Mouse (Mus musculus): Measurements from ENCODE around the gene Styk1. TPM values are rescaled to one million over a fixed set of nuclear protein-coding genes. Genes with fewer than 3 reads are reported as not detected.

The Styk1 gene
- 0.92 and 1.8 TPM in 2 replicates for polyA plus RNA-seq (2016; fragmentation: Nextera tagmentation; extraction: Ambion mirVana)

- ATAC-seq (ENCODE audit: low FRiP score, low read depth): peak; percentile 82
- H3K36me3 ChIP-seq: no peaks in the 10 kb centered on the region
- no peak within 1 kb of the TSS for H3K27ac ChIP-seq (replicated peaks)
- peak within 1 kb of the TSS; percentile 30 for H3K4me3 ChIP-seq
- H3K4me1 ChIP-seq: peaks cover 4% of the 10 kb centered on the region; the same call in 1 of the 2 replicates
- no peaks in the 10 kb centered on the region for H3K9me3 ChIP-seq
- peak within 1 kb of the TSS; percentile 17; the same call in 1 of the 2 replicates for H3K9ac ChIP-seq (replicated peaks)
- H3K4me2 ChIP-seq (replicated peaks): peak within 1 kb of the TSS; percentile 58
- 3% methylated on average over 16 of the region's 16 CpGs for WGBS
- H3K27me3 ChIP-seq: no peaks in the 10 kb centered on the region
Measured at GRCm38 (mm10) chr6:131353352-131353919, at the start of gene Styk1. Styk1 (minus strand) TSS chr6:131353597.

DNA sequence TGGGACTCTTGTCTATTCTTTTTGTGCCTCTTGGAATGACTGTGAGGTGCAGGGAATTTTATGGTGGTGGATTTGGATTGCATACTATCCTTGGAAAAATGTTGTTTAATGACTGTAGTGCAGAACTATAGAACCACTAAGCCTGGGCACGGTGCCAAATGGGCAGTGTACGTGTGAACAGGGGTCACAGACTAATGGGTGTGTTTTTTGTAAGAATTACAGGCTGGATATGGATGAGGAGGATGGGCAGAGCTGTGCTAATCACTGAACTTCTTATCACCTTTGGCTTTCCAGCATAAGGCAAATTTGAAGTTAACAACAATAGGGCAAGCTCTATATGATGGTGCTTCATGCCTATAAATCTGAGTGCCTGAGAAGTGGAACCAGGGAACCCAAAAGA lies 49.6 kb upstream of the Styk1 start:
- no peaks in the 10 kb centered on the region for H3K9me3 ChIP-seq
- no peaks in the 10 kb centered on the region for H3K36me3 ChIP-seq
- no peak overlapping the region for H3K4me2 ChIP-seq (replicated peaks)
- H3K27me3 ChIP-seq: no peaks in the 10 kb centered on the region
- no peaks in the 10 kb centered on the region for H3K4me1 ChIP-seq
- no peak overlapping the region for H3K27ac ChIP-seq (replicated peaks)
- 85% methylated on average over 2 of the region's 2 CpGs for WGBS
- no peak overlapping the region for H3K4me3 ChIP-seq
- H3K9ac ChIP-seq (replicated peaks): no peak overlapping the region
- no peak for ATAC-seq (ENCODE audit: low FRiP score, low read depth)

GRCm38 (mm10) chr6:131402606-131403005 lies 49.2 kb upstream of the Styk1 start:
- Histone ChIP-seq H3K9me3 (no peaks in the 10 kb centered on the region), H3K4me3 (no peak overlapping the region), H3K4me2 (replicated peaks) (no peak overlapping the region), H3K27ac (replicated peaks) (no peak overlapping the region), H3K4me1 (no peaks in the 10 kb centered on the region), H3K36me3 (no peaks in the 10 kb centered on the region), H3K27me3 (no peaks in the 10 kb centered on the region), H3K9ac (replicated peaks) (no peak overlapping the region)
- ATAC-seq (ENCODE audit: low FRiP score, low read depth): no peak

DNA sequence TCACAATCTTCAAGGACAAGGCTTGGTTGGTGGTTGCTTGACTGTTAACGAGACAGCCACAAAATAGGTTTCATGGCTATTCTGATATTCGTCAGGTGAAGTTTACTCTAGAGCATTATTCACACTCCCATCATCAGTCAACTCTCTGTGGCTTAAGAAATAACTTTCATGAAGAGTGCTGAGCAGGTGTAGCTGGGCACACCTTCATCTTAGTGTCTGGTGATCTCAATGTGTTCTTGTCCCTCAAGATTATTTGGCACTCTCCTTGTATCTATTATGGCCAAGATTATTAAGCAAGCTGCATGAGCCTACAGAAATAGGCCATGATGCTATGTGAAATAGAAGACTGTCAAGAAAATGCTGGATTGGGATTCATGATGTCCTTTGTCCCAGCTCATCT lies 47.9 kb upstream of the Styk1 start:
- no peaks in the 10 kb centered on the region for H3K36me3 ChIP-seq
- no peak overlapping the region for H3K4me3 ChIP-seq
- no peak for ATAC-seq (ENCODE audit: low FRiP score, low read depth)
- H3K27me3 ChIP-seq: no peaks in the 10 kb centered on the region
- no peaks in the 10 kb centered on the region for H3K4me1 ChIP-seq
- H3K27ac ChIP-seq (replicated peaks): no peak overlapping the region
- no peak overlapping the region for H3K4me2 ChIP-seq (replicated peaks)
- H3K9me3 ChIP-seq: no peaks in the 10 kb centered on the region
- 90% methylated on average over 2 of the region's 2 CpGs for WGBS
- H3K9ac ChIP-seq (replicated peaks): no peak overlapping the region

GRCm38 (mm10) chr6:131396650-131397049 lies 43.3 kb upstream of the Styk1 start:
- H3K9ac ChIP-seq (replicated peaks): no peak overlapping the region
- no peaks in the 10 kb centered on the region for H3K36me3 ChIP-seq
- no peak for ATAC-seq (ENCODE audit: low FRiP score, low read depth)
- 67% methylated on average over 1 of the region's 1 CpGs for WGBS
- H3K9me3 ChIP-seq: no peaks in the 10 kb centered on the region
- H3K4me2 ChIP-seq (replicated peaks): no peak overlapping the region
- H3K27ac ChIP-seq (replicated peaks): no peak overlapping the region
- no peaks in the 10 kb centered on the region for H3K4me1 ChIP-seq
- H3K4me3 ChIP-seq: no peak overlapping the region
- no peaks in the 10 kb centered on the region for H3K27me3 ChIP-seq

DNA sequence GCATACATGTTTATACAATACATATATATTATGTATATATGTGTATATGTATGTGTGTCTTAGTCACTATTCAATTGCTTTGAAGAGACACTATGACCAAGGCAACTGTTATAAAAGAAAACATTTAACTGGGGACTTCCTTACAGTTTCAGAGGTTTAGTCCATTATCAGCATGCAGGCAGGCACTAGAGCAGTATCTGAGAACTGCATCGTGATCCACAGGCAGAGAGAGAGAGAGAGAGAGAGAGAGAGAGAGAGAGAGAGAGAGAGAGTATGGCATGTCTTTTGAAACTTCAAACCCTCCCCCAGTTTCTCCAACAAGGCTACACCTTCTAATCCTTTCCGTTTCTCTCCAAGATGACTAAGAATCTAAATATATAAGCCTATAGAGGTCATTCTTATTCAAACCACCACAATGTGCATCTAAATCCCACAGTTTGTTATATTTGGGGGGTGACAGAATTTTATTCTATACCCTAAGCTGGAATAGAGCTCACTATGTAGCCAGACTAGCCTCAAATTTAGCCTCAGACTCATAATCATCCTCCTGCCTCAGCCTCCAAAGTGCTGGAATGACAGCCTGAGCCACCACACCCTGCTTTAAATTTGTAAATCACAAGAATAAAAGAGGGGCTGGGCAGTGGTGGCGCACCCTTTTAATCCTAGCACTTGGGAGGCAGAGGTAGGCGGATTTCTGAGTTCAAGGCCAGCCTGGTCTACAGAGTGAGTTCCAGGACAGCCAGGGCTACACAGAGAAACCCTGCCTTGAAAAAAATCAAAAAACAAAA lies 40.7 kb upstream of the Styk1 start:
- Histone ChIP-seq H3K4me1 (no peaks in the 10 kb centered on the region), H3K27ac (replicated peaks) (no peak overlapping the region), H3K4me3 (no peak overlapping the region), H3K36me3 (no peaks in the 10 kb centered on the region), H3K27me3 (0 out of 2 replicates have a peak, but pooled peaks cover 6% of the 10 kb centered on the region), H3K4me2 (replicated peaks) (no peak overlapping the region), H3K9me3 (no peaks in the 10 kb centered on the region), H3K9ac (replicated peaks) (no peak overlapping the region)
- no peak for ATAC-seq (ENCODE audit: low FRiP score, low read depth)
- WGBS: 74% methylated on average over 4 of the region's 4 CpGs

DNA sequence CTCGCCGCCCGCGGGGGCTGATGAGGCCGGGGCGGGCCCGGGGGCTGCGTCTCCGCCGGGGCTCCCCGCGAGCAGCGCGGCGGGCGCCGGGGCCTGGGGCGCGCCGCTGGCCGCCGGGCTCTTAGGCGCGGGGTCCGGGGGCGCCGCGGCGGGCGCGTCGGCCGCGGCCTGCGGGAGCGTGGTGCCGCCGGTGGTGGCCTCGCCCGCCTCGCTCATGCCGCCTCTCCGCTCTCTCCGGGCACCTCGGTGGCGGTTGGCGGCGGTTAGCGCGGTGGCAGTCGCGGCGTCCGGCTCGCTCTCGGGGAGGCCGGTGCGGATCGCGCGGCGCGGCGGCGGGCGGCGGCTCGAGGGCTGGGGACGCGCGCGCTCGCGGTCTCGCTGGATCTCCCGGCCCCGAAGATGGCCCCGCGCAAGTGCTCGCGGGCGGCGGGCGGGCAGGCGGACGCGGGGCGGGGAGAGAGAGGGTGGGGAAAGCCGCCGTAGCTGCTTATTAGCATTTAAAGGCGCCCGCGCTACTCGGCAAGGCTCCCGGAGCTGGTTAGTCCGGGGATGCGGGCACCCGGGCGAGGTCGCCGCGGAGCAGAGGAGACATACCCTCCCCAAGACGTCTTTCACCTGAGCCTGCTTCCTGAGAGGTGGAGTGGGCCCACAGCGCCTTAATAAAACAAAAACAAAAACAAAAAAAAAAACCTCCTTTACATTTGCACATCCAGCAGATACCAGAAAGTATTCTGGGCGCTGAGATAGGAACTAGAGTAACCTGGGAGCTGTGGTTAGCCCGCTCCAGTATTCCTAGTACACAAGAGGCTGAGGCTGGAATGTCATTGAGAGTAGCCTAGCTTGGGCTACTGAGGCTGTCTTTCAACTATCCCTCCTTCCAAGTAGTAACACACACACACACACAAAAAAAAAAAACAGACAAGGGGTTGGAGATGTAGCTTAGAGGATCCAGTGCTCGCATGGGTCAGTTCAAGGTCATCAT lies 34.9 kb upstream of the Styk1 start, which contains the start of gene Ybx3:
TSS of gene Ybx3 (minus strand) at position 437 of the 982 bp plus-strand sequence.
- WGBS: under 1% methylated on average over 106 of the region's 107 CpGs
- Histone ChIP-seq H3K27ac (replicated peaks) (peak within 1 kb of the TSS; percentile 83), H3K36me3 (no peaks in the 10 kb centered on the region), H3K4me2 (replicated peaks) (peak within 1 kb of the TSS; percentile 90), H3K4me1 (peaks cover 19% of the 10 kb centered on the region; the same call in 1 of the 2 replicates), H3K9me3 (no peaks in the 10 kb centered on the region), H3K9ac (replicated peaks) (peak within 1 kb of the TSS; percentile 83), H3K27me3 (0 out of 2 replicates have a peak, but pooled peaks cover 6% of the 10 kb centered on the region), H3K4me3 (peak within 1 kb of the TSS; percentile 75)
- peak; percentile 93 for ATAC-seq (ENCODE audit: low FRiP score, low read depth)

GRCm38 (mm10) chr6:131387221-131388039 lies 34.0 kb upstream of the Styk1 start:
- peaks cover 25% of the 10 kb centered on the region for H3K4me1 ChIP-seq

GRCm38 (mm10) chr6:131386416-131387019 lies 33.1 kb upstream of the Styk1 start:
- H3K4me1 ChIP-seq: peaks cover 29% of the 10 kb centered on the region
- WGBS: 49% methylated on average over 9 of the region's 9 CpGs
- peak overlapping the region; percentile 75 for H3K4me3 ChIP-seq
- H3K9ac ChIP-seq (replicated peaks): 0 out of 2 replicates have a peak overlapping the region, but pooled peaks have one; percentile 2
- 0 out of 2 replicates have a peak, but pooled peaks cover 6% of the 10 kb centered on the region for H3K27me3 ChIP-seq
- no peaks in the 10 kb centered on the region for H3K36me3 ChIP-seq
- no peaks in the 10 kb centered on the region for H3K9me3 ChIP-seq
- H3K27ac ChIP-seq (replicated peaks): no peak overlapping the region
- H3K4me2 ChIP-seq (replicated peaks): peak overlapping the region; percentile 90
- no peak for ATAC-seq (ENCODE audit: low FRiP score, low read depth)

More at GRCm38 (mm10) chr6:131387221-131388039, 34.0 kb upstream of the Styk1 start:
- H3K4me2 ChIP-seq (replicated peaks): peak overlapping the region; percentile 90
- no peaks in the 10 kb centered on the region for H3K9me3 ChIP-seq
- 0 out of 2 replicates have a peak, but pooled peaks cover 6% of the 10 kb centered on the region for H3K27me3 ChIP-seq
- H3K4me3 ChIP-seq: peak overlapping the region; percentile 75
- peak overlapping the region; percentile 83 for H3K9ac ChIP-seq (replicated peaks)
- no peaks in the 10 kb centered on the region for H3K36me3 ChIP-seq
- peak; percentile 69 for ATAC-seq (ENCODE audit: low FRiP score, low read depth)
- peak overlapping the region; percentile 83; the same call in 1 of the 2 replicates for H3K27ac ChIP-seq (replicated peaks)
- WGBS: under 1% methylated on average over 43 of the region's 43 CpGs

GRCm38 (mm10) chr6:131385469-131385868 lies 32.1 kb upstream of the Styk1 start:
- Histone ChIP-seq H3K36me3 (no peaks in the 10 kb centered on the region), H3K4me1 (peaks cover 29% of the 10 kb centered on the region), H3K27me3 (0 out of 2 replicates have a peak, but pooled peaks cover 6% of the 10 kb centered on the region), H3K4me3 (no peak overlapping the region), H3K9me3 (no peaks in the 10 kb centered on the region), H3K9ac (replicated peaks) (no peak overlapping the region), H3K4me2 (replicated peaks) (no peak overlapping the region), H3K27ac (replicated peaks) (no peak overlapping the region)
- 87% methylated on average over 1 of the region's 1 CpGs for WGBS
- no peak for ATAC-seq (ENCODE audit: low FRiP score, low read depth)

All from midbrain, embryonic 12.5 days (tissue).